Mouse (Mus musculus): Measurements from ENCODE around the gene Adcy1. TPM values are rescaled to one million over a fixed set of nuclear protein-coding genes. Genes with fewer than 3 reads are reported as not detected.

Gene Adcy1
- total RNA-seq, 2 experiments from 2014 or later = 328 to 375 TPM

DNA sequence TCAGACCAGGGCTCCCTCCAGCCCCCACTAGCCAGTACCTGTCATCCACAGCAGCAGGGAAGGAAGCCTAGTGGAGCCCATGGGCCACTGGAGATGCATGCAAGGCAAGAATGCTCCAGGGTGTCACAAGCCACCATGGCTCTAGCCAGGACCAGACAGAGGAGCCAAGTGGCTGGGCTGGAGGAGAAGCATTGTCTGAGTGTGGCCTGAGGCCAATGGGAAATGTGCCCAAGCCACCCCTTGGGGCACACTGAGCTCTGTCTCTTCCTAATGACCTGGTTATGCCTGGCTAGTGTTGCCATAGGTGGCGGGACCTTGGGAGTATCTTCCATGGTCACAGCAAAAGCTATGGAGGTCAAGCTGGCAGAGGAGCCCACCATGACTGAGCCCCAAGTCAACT, 106.4 kb downstream of the Adcy1 start:
- DNase-seq = no peak
- intact Hi-C loops (cut with DNase I) = loop anchor here (10.0 kb wide), 1 partner anchor 515 kb away; the partner anchor contains the start of gene Ramp3

DNA sequence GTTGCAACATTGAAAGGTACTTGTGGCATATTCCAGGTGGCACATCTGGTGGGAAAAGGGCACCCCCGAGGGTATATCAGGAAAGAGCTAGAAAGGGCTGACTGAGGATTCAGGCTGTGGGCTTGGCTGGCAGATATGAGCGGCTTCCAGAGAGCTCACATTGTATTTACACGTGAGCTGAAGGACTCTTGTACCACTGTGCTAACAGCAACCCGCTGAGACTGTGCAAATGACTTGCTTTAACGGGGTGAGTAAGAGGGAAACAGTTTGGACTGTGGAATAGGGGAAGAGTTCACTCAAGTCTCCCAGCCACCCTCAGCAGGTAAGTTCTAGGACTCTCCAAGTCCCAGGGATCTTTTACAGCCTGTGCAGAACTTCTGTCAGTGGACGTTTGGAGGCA, 110.4 kb downstream of the Adcy1 start:
- DNase-seq = no peak
- intact Hi-C loops (cut with DNase I) = no loop called here

GRCm38 (mm10) chr11:7178724-7179123, 115.4 kb downstream of the Adcy1 start:
- intact Hi-C loops (cut with DNase I) = no loop called here
- no peak for DNase-seq

DNA sequence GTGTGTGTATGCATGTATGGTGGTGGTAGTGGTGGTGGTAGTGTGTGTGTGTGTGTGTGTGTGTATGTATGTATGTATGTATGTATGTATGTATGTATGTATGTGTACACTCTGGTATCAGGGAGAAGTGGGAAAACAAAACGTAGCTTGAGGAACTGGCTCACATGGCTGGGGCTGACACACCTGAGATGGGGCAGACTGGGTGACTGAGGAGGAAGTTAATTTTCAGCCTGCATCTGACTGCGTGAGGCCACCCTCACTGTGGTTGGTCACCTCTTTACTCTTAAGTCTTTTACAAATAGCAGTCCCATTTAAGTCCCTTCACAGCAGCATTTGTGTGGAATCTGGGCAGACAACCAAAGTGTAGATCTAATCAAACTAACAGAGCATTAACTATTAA, 116.0 kb downstream of the Adcy1 start:
- intact Hi-C loops (cut with DNase I) = no loop called here
- no peak for DNase-seq

GRCm38 (mm10) chr11:7182409-7183042, 119.2 kb downstream of the Adcy1 start:
- DNase-seq = no peak
- intact Hi-C loops (cut with DNase I) = no loop called here

- no peak for DNase-seq
- intact Hi-C loops (cut with DNase I) = no loop called here
Observed at GRCm38 (mm10) chr11:7184420-7184819, 121.1 kb downstream of the Adcy1 start.

DNA sequence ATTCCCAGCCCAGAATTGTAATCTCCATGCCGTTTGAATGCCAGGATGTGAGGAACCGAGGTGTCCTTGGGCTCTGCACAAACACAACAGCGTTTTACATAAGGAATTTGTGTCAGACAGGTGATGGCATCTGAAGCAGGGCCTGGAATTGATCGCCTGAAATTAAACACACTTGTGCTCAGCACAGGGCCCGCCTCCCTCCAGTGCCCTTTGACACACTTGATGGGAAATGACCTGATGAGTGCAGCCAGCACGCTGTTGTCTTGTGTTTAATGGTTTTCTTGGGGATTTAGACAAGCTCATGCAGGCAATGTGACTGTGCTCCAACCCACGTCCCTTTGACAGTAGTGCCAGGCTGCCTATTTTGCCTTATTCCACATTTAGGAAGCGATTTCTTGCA, 124.2 kb downstream of the Adcy1 start:
- intact Hi-C loops (cut with DNase I) = no loop called here
- DNase-seq = no peak

DNA sequence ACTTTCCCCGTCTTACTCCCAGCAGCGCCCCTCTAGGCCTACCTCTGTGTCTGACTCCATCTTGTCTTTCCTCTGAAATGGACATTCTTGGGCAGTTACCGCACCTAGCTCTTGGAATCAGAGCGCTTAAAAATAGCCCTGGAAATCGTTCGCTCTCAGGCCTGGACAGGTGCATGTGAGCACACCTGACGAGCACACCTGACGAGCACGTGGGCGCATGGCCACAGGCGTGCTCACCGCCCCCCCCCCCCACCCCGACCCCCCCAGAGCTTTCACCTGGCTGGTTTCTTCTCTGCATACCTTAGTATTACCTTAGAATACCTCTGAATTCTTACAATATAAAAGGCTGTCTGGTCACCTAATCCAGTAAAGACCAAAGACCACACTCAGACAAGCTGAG, 125.2 kb downstream of the Adcy1 start, which contains the start of gene Gm11985:
Gene Gm11985 (minus strand): TSS at position 101 of the 400 bp plus-strand sequence.
- no peak for DNase-seq
- intact Hi-C loops (cut with DNase I) = no loop called here

DNA sequence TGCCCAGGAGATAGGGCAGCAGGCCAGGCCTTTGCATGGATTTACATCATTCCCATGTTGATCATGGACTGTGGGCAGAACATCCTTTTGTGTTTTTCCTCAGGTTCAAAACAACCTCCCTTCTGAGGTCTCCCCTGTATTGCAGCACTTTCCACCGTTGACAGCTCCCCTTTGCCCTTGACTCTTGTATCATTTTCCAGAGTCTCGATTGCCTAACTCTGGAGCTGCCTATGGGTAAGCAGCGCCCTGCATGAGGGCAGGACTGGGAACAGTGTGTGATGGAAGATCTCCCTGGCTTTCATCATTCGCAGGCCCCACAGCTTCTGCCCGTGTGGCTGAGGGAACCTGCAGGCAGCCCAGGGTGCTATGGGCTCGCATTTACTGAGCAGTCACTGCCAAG, 129.4 kb downstream of the Adcy1 start:
- intact Hi-C loops (cut with DNase I) = loop anchor here (10.0 kb wide), 1 partner anchor 538 kb away; the partner anchor contains the start of gene Ramp3
- no peak for DNase-seq

- no peak for DNase-seq
- intact Hi-C loops (cut with DNase I) = loop anchor here (10.0 kb wide), 1 partner anchor 538 kb away; the partner anchor contains the start of gene Ramp3
Observed at GRCm38 (mm10) chr11:7193134-7193533, 129.8 kb downstream of the Adcy1 start.

- DNase-seq = no peak
- intact Hi-C loops (cut with DNase I) = loop anchor here (10.0 kb wide), 1 partner anchor 540 kb away; the partner anchor contains the start of gene Ramp3
Observed at GRCm38 (mm10) chr11:7194432-7195311, 131.4 kb downstream of the Adcy1 start.

DNA sequence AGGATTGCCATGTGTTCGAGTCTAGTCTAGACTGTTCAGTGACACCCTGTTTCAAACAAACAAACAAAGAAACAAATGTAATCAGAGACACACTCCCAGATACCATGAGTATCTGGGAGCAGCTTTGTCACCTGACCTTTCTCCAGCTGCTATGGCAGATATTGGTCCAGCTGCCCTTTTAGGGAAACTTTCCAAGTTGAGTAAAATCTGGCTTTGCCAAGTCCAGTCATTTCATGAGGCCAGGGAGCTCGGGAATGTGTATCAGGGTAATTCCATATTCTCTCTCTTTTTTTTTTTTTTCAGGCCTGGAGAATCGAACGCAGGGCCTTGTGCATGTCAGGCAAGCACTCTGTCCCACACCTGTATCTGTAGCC, 132.0 kb downstream of the Adcy1 start:
- intact Hi-C loops (cut with DNase I) = loop anchor here (10.0 kb wide), 1 partner anchor 540 kb away; the partner anchor contains the start of gene Ramp3
- no peak for DNase-seq

DNA sequence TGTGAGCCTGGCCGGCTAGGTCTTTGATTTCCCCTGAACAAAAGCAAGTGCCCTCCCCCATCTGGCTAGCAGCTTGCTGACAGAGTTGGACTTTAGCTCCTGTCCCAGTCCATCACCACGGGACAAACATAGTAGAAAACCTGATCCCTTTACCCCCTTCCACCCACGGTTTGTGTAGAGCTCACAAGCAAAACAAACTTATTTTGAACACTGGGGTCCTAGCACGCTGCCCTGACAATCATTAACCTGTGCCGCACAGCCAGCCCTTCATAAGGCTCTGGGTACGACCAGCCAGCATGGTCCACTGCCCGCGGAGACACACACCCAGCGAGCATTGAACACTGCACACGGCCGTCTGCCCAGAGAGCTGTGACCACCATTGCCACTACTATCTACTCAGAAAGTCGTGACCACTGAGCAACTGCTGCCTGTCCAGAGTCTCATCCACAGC, 134.2 kb downstream of the Adcy1 start, which contains the start of gene Igfbp1:
Gene Igfbp1 (plus strand): TSS at position 292 of the 451 bp plus-strand sequence.
- intact Hi-C loops (cut with DNase I) = loop anchor here (10.0 kb wide), 1 partner anchor 543 kb away; the partner anchor contains the start of gene Ramp3
- no peak for DNase-seq

DNA sequence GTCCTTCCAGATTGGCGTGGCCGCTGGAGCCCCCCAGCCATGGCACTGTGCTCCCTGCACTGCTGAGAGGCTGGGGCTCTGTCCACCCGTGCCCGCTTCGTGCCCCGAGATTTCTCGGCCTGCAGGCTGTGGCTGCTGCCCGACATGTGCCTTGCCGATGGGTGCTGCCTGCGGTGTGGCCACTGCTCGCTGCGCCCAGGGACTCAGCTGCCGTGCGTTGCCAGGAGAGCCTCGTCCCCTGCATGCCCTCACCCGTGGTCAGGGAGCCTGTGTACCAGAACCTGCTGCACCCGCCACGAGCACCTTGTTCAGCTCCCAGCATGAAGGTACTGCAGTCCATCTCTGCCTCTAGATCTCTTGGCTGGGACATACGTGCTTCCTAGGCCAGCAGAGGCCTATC, 134.7 kb downstream of the Adcy1 start:
- DNase-seq = no peak
- intact Hi-C loops (cut with DNase I) = loop anchor here (10.0 kb wide), 1 partner anchor 543 kb away; the partner anchor contains the start of gene Ramp3

- no peak for DNase-seq
- intact Hi-C loops (cut with DNase I) = loop anchor here (10.0 kb wide), 1 partner anchor 544 kb away; the partner anchor contains the start of gene Ramp3
Observed at GRCm38 (mm10) chr11:7198481-7199256, 135.4 kb downstream of the Adcy1 start.

- intact Hi-C loops (cut with DNase I) = loop anchor here (10.0 kb wide), 1 partner anchor 545 kb away; the partner anchor contains the start of gene Ramp3
- DNase-seq = peak; percentile 55
Observed at GRCm38 (mm10) chr11:7199736-7200392, 136.6 kb downstream of the Adcy1 start.

- no peak for DNase-seq
- intact Hi-C loops (cut with DNase I) = no loop called here
Observed at GRCm38 (mm10) chr11:7200393-7200783, 137.1 kb downstream of the Adcy1 start.

- intact Hi-C loops (cut with DNase I) = no loop called here
- no peak for DNase-seq
Observed at GRCm38 (mm10) chr11:7202206-7202605, 138.9 kb downstream of the Adcy1 start.

- intact Hi-C loops (cut with DNase I) = no loop called here
Observed at GRCm38 (mm10) chr11:7203846-7204245, 140.6 kb downstream of the Adcy1 start.

GRCm38 (mm10) chr11:7210343-7210742, 147.1 kb downstream of the Adcy1 start:
- peak; percentile 78 for DNase-seq
- intact Hi-C loops (cut with DNase I) = loop anchor here (5.0 kb wide), 3 partner anchors 127 to 1197 kb away; no protein-coding TSS in a partner anchor

More at GRCm38 (mm10) chr11:7203846-7204245, 140.6 kb downstream of the Adcy1 start:
- no peak for DNase-seq
